Mouse (Mus musculus) kidney, postnatal 0 days (tissue): Measurements from ENCODE around the gene Tsc1. TPM values are rescaled to one million over a fixed set of nuclear protein-coding genes. Genes with fewer than 3 reads are reported as not detected.

ENCODE experiments used
- ATAC-seq: fragments of 200-750 bp; cut with Nextera tagmentation; replicated peaks from 2 replicates; pipeline ENCODE4 v1.8.0; 2017; ENCODE audit warnings: low read depth, moderate number of reproducible peaks, moderate TSS enrichment, moderate library complexity; ENCODE audit not compliant: low FRiP score
- DNase-seq: peaks from one replicate; pipeline ENCODE4 v3.0.0-alpha.2; 2016; ENCODE audit warnings: low spot score
- H3K27ac ChIP-seq: fragments of 300-500 bp; sonication (generic); 2 replicates; pipeline ENCODE4 v1.5.1; 2014; ENCODE audit warnings: mild to moderate bottlenecking
- H3K27me3 ChIP-seq: fragments of 300-500 bp; sonication (generic); 2 replicates; pipeline ENCODE4 v1.6.1; 2014; ENCODE audit warnings: low read length, mixed read lengths; ENCODE audit not compliant: insufficient read depth
- H3K36me3 ChIP-seq: fragments of 300-500 bp; sonication (generic); 2 replicates; pipeline ENCODE4 v1.6.1; 2014; ENCODE audit warnings: low read length, mixed read lengths; ENCODE audit not compliant: insufficient read depth
- H3K4me1 ChIP-seq: fragments of 300-500 bp; sonication (generic); replicated peaks from 2 replicates; pipeline ENCODE4 v1.6.1; 2014; ENCODE audit warnings: antibody characterized with exemption, low read length, mixed read lengths; ENCODE audit not compliant: insufficient read depth
- H3K4me2 ChIP-seq: fragments of 300-500 bp; sonication (generic); 2 replicates; pipeline ENCODE4 v1.6.1; 2014; ENCODE audit warnings: mild to moderate bottlenecking, low read length, moderate library complexity, mixed read lengths
- H3K4me3 ChIP-seq: fragments of 300-500 bp; sonication (generic); replicated peaks from 2 replicates; pipeline ENCODE4 v1.5.1; 2014; ENCODE audit warnings: low read depth, low read length
- H3K9ac ChIP-seq: fragments of 300-500 bp; sonication (generic); 2 replicates; pipeline ENCODE4 v1.6.1; 2014; ENCODE audit warnings: low read depth, low read length
- H3K9me3 ChIP-seq: fragments of 300-500 bp; sonication (generic); replicated peaks from 2 replicates; pipeline ENCODE4 v1.6.1; 2016; ENCODE audit warnings: low read length, inconsistent platforms, mixed read lengths
- CTCF ChIP-seq: IDR thresholded peaks from 2 replicates; pipeline ENCODE4 v1.5.1; 2016; ENCODE audit warnings: antibody characterized with exemption, low read depth, mild to moderate bottlenecking, moderate library complexity
- WGBS: fragments of 180-500 bp; shearing (Covaris S2); extraction: QIAGEN DNeasy Blood & Tissue Kit; methylation state at CpG from one replicate; pipeline ENCODE4 v1.1.7; 2014; 5-methylcytosine and 5-hydroxymethylcytosine counted together
- polyA plus RNA-seq: library from polyadenylated mRNA; unstranded; fragments of >200 nt; fragmentation: Nextera tagmentation; extraction: Ambion mirVana; gene quantifications from 2 replicates; pipeline ENCODE4 v1.2.1, GENCODE M21; 2015

Tsc1 gene
- polyA plus RNA-seq, 1 experiment from 2014 or later: 9.5 TPM

DNA sequence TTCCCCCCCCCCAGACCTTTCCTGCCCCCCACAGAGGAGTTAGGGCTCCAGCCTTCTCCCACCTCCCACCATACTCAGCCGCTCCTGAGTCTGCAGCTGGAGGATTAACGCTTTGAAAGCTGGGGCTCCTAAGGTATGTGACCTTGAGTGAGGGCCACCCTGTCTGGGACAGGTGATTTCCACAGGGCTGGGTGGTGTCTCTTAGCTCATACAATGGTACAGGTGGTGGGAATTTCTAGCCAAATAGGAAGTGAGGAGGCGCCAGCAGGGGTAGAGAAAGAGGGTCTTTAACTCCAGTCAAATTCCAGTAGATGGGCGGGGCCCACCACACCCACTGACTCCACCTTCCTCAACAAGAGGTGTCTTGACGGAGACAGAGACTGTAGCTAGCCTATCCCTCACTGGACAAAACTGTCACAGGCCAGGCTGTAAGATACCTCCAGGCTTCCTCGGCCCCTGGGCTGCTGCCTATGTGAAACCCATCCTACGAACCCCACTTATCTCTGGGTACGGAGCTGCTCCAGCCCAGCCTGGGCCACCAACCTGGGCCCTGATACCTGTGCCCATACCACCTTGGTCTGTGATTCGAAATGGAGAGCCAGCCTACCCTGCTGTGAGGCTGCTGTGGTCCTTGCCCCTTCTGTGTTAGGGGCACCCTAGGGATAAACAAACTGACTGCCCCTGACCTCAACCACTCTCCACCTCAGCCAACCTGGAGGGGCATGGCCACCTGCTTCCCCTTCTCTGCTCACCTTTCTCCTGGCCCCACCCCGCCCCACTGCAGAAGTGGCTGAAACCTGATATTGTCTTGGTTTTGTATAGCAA lies 33.5 kb upstream of the Tsc1 start:
- Histone ChIP-seq H3K27ac (no peak overlapping the region), H3K9me3 (no peaks in the 10 kb centered on the region), H3K27me3 (no peaks in the 10 kb centered on the region), H3K4me2 (no peak overlapping the region), H3K4me1 (no peaks in the 10 kb centered on the region), H3K36me3 (no peaks in the 10 kb centered on the region), H3K9ac (no peak overlapping the region), H3K4me3 (no peak overlapping the region)
- no peak for TF ChIP-seq CTCF
- 49% methylated on average over 10 of the region's 10 CpGs for WGBS
- ATAC-seq (no peak), DNase-seq (no peak)

GRCm38 (mm10) chr2:28609851-28610250 lies 31.2 kb upstream of the Tsc1 start:
- ATAC-seq: no peak
- DNase-seq: no peak
- Histone ChIP-seq H3K9me3 (no peaks in the 10 kb centered on the region), H3K9ac (no peak overlapping the region), H3K27ac (no peak overlapping the region), H3K27me3 (no peaks in the 10 kb centered on the region), H3K36me3 (no peaks in the 10 kb centered on the region), H3K4me1 (no peaks in the 10 kb centered on the region), H3K4me3 (no peak overlapping the region), H3K4me2 (no peak overlapping the region)
- no peak for TF ChIP-seq CTCF
- 62% methylated on average over 10 of the region's 10 CpGs for WGBS

GRCm38 (mm10) chr2:28610716-28611406 lies 30.2 kb upstream of the Tsc1 start:
- H3K4me1 ChIP-seq: no peaks in the 10 kb centered on the region
- ATAC-seq (no peak), DNase-seq (no peak)
- no peaks in the 10 kb centered on the region for H3K36me3 ChIP-seq
- no peak overlapping the region for H3K27ac ChIP-seq
- H3K9ac ChIP-seq: no peak overlapping the region
- H3K4me3 ChIP-seq: no peak overlapping the region
- TF ChIP-seq CTCF: no peak
- H3K4me2 ChIP-seq: no peak overlapping the region
- no peaks in the 10 kb centered on the region for H3K27me3 ChIP-seq
- no peaks in the 10 kb centered on the region for H3K9me3 ChIP-seq
- 76% methylated on average over 12 of the region's 12 CpGs for WGBS

GRCm38 (mm10) chr2:28611407-28611787 lies 29.6 kb upstream of the Tsc1 start:
- DNase-seq (no peak), ATAC-seq (no peak)
- WGBS: 79% methylated on average over 17 of the region's 17 CpGs
- Histone ChIP-seq H3K4me3 (no peak overlapping the region), H3K9ac (no peak overlapping the region), H3K9me3 (no peaks in the 10 kb centered on the region), H3K27ac (no peak overlapping the region), H3K4me2 (no peak overlapping the region), H3K27me3 (no peaks in the 10 kb centered on the region), H3K4me1 (no peaks in the 10 kb centered on the region), H3K36me3 (no peaks in the 10 kb centered on the region)
- TF ChIP-seq CTCF: no peak

DNA sequence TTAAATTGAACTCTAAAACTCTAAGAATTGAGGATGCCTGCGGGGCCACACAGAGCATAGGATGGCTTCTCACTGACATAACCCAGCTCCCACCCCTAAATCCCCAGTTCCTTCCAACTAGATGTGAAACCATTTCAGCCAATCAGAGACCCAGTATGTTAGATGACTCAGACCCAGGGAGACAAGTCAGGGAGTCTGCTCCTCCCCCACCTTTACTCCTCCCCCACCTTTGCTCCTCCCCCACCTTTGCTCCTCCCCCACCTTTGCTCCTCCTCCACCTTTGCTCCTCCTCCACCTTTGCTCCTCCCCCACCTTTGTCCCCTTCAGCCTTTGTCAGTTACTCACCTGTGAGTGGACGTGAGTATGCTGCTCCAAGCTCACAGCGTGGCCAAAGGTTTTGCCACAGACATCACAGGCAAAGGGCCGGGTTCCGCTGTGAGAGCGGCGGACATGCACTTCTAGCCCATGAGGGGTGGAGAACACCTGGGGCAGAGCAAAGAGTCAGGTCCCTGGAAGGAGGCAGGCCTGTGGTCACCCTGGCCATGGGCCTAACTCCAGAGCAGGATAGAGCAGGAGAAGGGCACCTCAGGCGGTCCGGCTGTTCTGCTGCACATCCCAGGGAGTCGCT lies 28.5 kb upstream of the Tsc1 start:
- no peak for TF ChIP-seq CTCF
- Histone ChIP-seq H3K9ac (no peak overlapping the region), H3K4me2 (no peak overlapping the region), H3K36me3 (no peaks in the 10 kb centered on the region), H3K27ac (no peak overlapping the region), H3K4me3 (no peak overlapping the region), H3K27me3 (no peaks in the 10 kb centered on the region), H3K9me3 (no peaks in the 10 kb centered on the region), H3K4me1 (no peaks in the 10 kb centered on the region)
- DNase-seq: no peak
- WGBS: 75% methylated on average over 10 of the region's 10 CpGs
- ATAC-seq: no peak

- Histone ChIP-seq H3K27me3 (no peaks in the 10 kb centered on the region), H3K4me2 (no peak overlapping the region), H3K9ac (no peak overlapping the region), H3K4me3 (no peak overlapping the region), H3K36me3 (no peaks in the 10 kb centered on the region), H3K9me3 (no peaks in the 10 kb centered on the region), H3K27ac (no peak overlapping the region), H3K4me1 (no peaks in the 10 kb centered on the region; the same call in 1 of the 2 replicates)
- no peak for DNase-seq
- ATAC-seq: no peak
- WGBS: 83% methylated on average over 10 of the region's 10 CpGs
- TF ChIP-seq CTCF: no peak
Measured at GRCm38 (mm10) chr2:28613599-28613998, 27.4 kb upstream of the Tsc1 start.
